Mouse (Mus musculus) embryo, embryonic 9.5 days (tissue): Measurements from ENCODE around the gene Gm20888.
"Not testable (repeated sequence)": the region's sequence is repeated elsewhere in the genome, so short reads cannot be mapped to it uniquely, and the experiment has no call there.

Experiments
- DNase-seq: peaks from one replicate; pipeline ENCODE4 v3.0.0-alpha.2; 2017; ENCODE audit errors: extremely low spot score

Gm20888 gene

DNA sequence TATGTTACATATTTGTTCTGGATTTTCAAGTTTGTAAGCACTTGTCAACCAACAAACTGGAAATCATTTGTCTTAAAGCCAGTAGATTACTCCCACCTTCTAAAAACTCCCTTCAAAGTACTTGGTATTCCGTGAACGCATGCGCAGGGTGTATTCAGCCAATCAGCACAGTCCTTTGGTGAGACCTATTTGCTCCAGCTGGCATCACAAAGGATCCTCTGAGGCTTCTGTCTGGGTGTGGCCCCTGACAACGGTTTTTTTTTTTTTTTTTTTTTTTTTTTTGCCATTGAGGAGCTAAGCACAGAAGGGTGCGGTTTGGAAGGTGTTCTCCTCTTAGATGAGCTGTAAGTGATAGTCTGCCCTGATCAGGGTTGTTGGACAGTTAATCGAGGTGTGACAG, at the start of gene Gm20888:
TSS of gene Gm20888 (plus strand) at position 301 of the 400 bp plus-strand sequence.
- DNase-seq = not testable (repeated sequence)
